26 mouse cellular contexts compared by ENCODE assay signal in the genomic region with DNA sequence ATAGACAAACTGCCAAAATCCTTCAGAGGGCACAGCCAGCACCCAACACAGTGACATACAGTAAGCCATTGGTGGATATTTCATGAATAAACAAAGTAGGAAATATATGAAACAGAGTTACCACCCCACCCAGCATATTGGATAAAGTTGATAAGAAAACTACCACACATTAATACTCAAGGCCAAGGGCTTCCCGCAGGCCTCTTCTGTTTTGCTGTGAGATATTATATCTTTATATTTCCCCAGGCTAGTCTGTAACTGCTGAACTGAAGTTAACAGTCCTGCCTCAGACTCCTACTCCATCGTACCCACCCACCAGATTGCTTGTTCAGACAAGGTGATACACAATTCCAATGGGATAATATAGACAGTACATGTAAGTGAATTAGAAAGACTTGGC.
DNase-seq lines count a peak whose midpoint lies in the region; ATAC-seq lines count a peak whose summit lies in the region.
"Had no signal": no experiment of that assay in that cellular context is flagged by ENCODE, and none has a peak within 500 bp of the region (broad histone marks: within the 10 kb centered on the region; RNA-seq: fewer than 3 reads in every experiment).

No protein-coding gene starts in this region.

- H3K27ac ChIP-seq in liver, embryonic 12.5 days = no peak overlapping the region
- H3K27ac ChIP-seq in midbrain, embryonic 11.5 days (ENCODE audit: low read depth, low read length) = no peak overlapping the region
- H3K27ac ChIP-seq in midbrain, embryonic 10.5 days (replicated peaks) = no peak overlapping the region
- H3K27ac ChIP-seq: embryonic facial prominence, embryonic 12.5 days; embryonic facial prominence, embryonic 15.5 days; heart, adult 2 months; hindbrain, embryonic 14.5 days; hindbrain, postnatal 0 days had no signal

- H3K4me1 ChIP-seq in liver, embryonic 12.5 days = peaks cover 16% of the 10 kb centered on the region
- peaks cover 17% of the 10 kb centered on the region for H3K4me1 ChIP-seq in midbrain, embryonic 11.5 days (ENCODE audit: control insufficient read depth, insufficient read depth, low read length)
- peaks cover 36% of the 10 kb centered on the region for H3K4me1 ChIP-seq in midbrain, embryonic 10.5 days
- H3K4me1 ChIP-seq: embryonic facial prominence, embryonic 15.5 days had no signal

- H3K27me3 ChIP-seq in liver, embryonic 12.5 days (replicated peaks) = no peaks in the 10 kb centered on the region
- no peaks in the 10 kb centered on the region for H3K27me3 ChIP-seq in midbrain, embryonic 11.5 days (ENCODE audit: control insufficient read depth, insufficient read depth, low read length)
- H3K27me3 ChIP-seq in midbrain, embryonic 10.5 days (ENCODE audit: low read depth, poor library complexity, severe bottlenecking) = no peaks in the 10 kb centered on the region
- H3K27me3 ChIP-seq: embryonic facial prominence, embryonic 12.5 days; embryonic facial prominence, embryonic 15.5 days; heart, embryonic 12.5 days; heart, embryonic 15.5 days had no signal

- whole genome bisulfite sequencing in liver, embryonic 12.5 days (ENCODE audit: insufficient replicate concordance) = 47% methylated on average over 2 of the region's 2 CpGs
- 97% methylated on average over 2 of the region's 2 CpGs for WGBS in midbrain, embryonic 11.5 days
- 96% methylated on average over 2 of the region's 2 CpGs for WGBS in midbrain, embryonic 10.5 days

- H3K36me3 ChIP-seq in liver, embryonic 12.5 days = no peaks in the 10 kb centered on the region
- no peaks in the 10 kb centered on the region for H3K36me3 ChIP-seq in midbrain, embryonic 11.5 days (ENCODE audit: control insufficient read depth, insufficient read depth, low read length)
- H3K36me3 ChIP-seq in midbrain, embryonic 10.5 days = no peaks in the 10 kb centered on the region
- H3K36me3 ChIP-seq: embryonic facial prominence, embryonic 12.5 days; embryonic facial prominence, embryonic 15.5 days; heart, embryonic 12.5 days; heart, embryonic 15.5 days had no signal

- no peak overlapping the region for H3K4me2 ChIP-seq in liver, embryonic 12.5 days
- no peak overlapping the region for H3K4me2 ChIP-seq in midbrain, embryonic 11.5 days
- H3K4me2 ChIP-seq: embryonic facial prominence, embryonic 12.5 days; embryonic facial prominence, embryonic 15.5 days; heart, embryonic 12.5 days; heart, embryonic 15.5 days; hindbrain, embryonic 14.5 days had no signal

- 0 out of 2 replicates have a peak, but pooled peaks have one; percentile 27 for ATAC-seq in liver, embryonic 12.5 days
- no peak for ATAC-seq in midbrain, embryonic 11.5 days (ENCODE audit: low FRiP score)
- peak; percentile 62 for ATAC-seq in megakaryocyte progenitor cell, adult 5-6 weeks (replicated peaks; ENCODE audit: poor library complexity)
- ATAC-seq: CD4-positive, CD25-positive, alpha-beta regulatory T cell, adult 4 months; forebrain, embryonic 14.5 days; forebrain, postnatal 0 days; hindbrain, postnatal 0 days; inflammation-experienced regulatory T-cells, adult 6 months had no signal

- H3K9me3 ChIP-seq in liver, embryonic 12.5 days (replicated peaks) = no peaks in the 10 kb centered on the region
- no peaks in the 10 kb centered on the region for H3K9me3 ChIP-seq in midbrain, embryonic 11.5 days (ENCODE audit: control insufficient read depth, low read length)
- no peaks in the 10 kb centered on the region for H3K9me3 ChIP-seq in midbrain, embryonic 10.5 days (replicated peaks)
- H3K9me3 ChIP-seq: embryonic facial prominence, embryonic 12.5 days; embryonic facial prominence, embryonic 15.5 days; heart, embryonic 12.5 days; heart, embryonic 15.5 days had no signal

- no peak overlapping the region for H3K4me3 ChIP-seq in liver, embryonic 12.5 days
- H3K4me3 ChIP-seq in midbrain, embryonic 11.5 days (ENCODE audit: low read depth, low read length) = no peak overlapping the region
- no peak overlapping the region for H3K4me3 ChIP-seq in midbrain, embryonic 10.5 days
- H3K4me3 ChIP-seq: embryonic facial prominence, embryonic 12.5 days; embryonic facial prominence, embryonic 15.5 days; heart, adult 2 months; heart, embryonic 12.5 days; heart, embryonic 15.5 days had no signal

- H3K9ac ChIP-seq in liver, embryonic 12.5 days = no peak overlapping the region
- H3K9ac ChIP-seq in midbrain, embryonic 11.5 days (ENCODE audit: low read length) = no peak overlapping the region
- H3K9ac ChIP-seq: embryonic facial prominence, embryonic 12.5 days; embryonic facial prominence, embryonic 15.5 days; forebrain, postnatal 0 days; heart, embryonic 12.5 days; heart, embryonic 15.5 days; hindbrain, embryonic 14.5 days had no signal

- no peak for DNase-seq in liver
- peak; percentile 56 for DNase-seq in midbrain, embryonic 11.5 days (ENCODE audit: low spot score, missing footprints)
- no peak for DNase-seq in midbrain, embryonic 10.5 days (ENCODE audit: low spot score)
- no peak for DNase-seq in thymus, postnatal 10 days (ENCODE audit: low spot score in 2 of 2)
- DNase-seq: adrenal gland, adult 2 months; adrenal gland, postnatal 14 days; cerebellum, adult 11 months; cerebellum, adult 2 months; cerebellum, adult 9-11 months; cerebellum, postnatal 25 days; forebrain, postnatal 0 days; gastrocnemius, postnatal 25 days; heart, adult 2 months; heart, postnatal 10 days; heart, postnatal 4 days had no signal
